Mouse (Mus musculus): ENCODE measurements at regions not wholly inside any gene's neighbourhood (a gene's known extent, or its start where the extent isn't known, plus 50 kb on each side); places are given as distances from the start of the nearest gene placed in this dataset.

GRCm38 (mm10) chr15:40354802-40355487 lies 220.8 kb downstream of the 9330182O14Rik start:
- Histone ChIP-seq H3K27me3 (ENCODE audit: control insufficient read depth, insufficient read depth, low read length) (no peaks in the 10 kb centered on the region), H3K4me2 (replicated peaks; ENCODE audit: low read depth) (peak overlapping the region; percentile 15; the same call in 1 of the 2 replicates), H3K4me1 (replicated peaks; ENCODE audit: control insufficient read depth, insufficient read depth) (no peaks in the 10 kb centered on the region), H3K27ac (replicated peaks) (no peak overlapping the region), H3K9ac (ENCODE audit: low read length) (no peak overlapping the region), H3K36me3 (ENCODE audit: control insufficient read depth, insufficient read depth, low read length) (no peaks in the 10 kb centered on the region), H3K9me3 (ENCODE audit: control insufficient read depth, low read length) (no peaks in the 10 kb centered on the region), H3K4me3 (ENCODE audit: low read depth, low read length) (no peak overlapping the region; the same call in 1 of the 2 replicates)
- TF ChIP-seq EP300 (optimal IDR thresholded peaks at IDR 0.05) (no peak), CTCF (IDR thresholded peaks at IDR 0.05; ENCODE audit: low read depth) (no peak)
- 39% methylated on average over 10 of the region's 10 CpGs for WGBS
- ATAC-seq (ENCODE audit: low FRiP score, low TSS enrichment) = no peak
- DNase-seq (ENCODE audit: low spot score) = no peak

- H3K4me2 ChIP-seq (replicated peaks; ENCODE audit: low read depth) = no peak overlapping the region
- H3K27ac ChIP-seq (replicated peaks) = no peak overlapping the region
- 82% methylated on average over 3 of the region's 3 CpGs for WGBS
- ATAC-seq (ENCODE audit: low FRiP score, low TSS enrichment) (no peak), DNase-seq (ENCODE audit: low spot score) (no peak)
- TF ChIP-seq CTCF (IDR thresholded peaks at IDR 0.05; ENCODE audit: low read depth) (no peak), EP300 (optimal IDR thresholded peaks at IDR 0.05) (no peak)
- no peaks in the 10 kb centered on the region for H3K27me3 ChIP-seq (ENCODE audit: control insufficient read depth, insufficient read depth, low read length)
- no peak overlapping the region for H3K9ac ChIP-seq (ENCODE audit: low read length)
- no peaks in the 10 kb centered on the region for H3K36me3 ChIP-seq (ENCODE audit: control insufficient read depth, insufficient read depth, low read length)
- no peaks in the 10 kb centered on the region for H3K9me3 ChIP-seq (ENCODE audit: control insufficient read depth, low read length)
- H3K4me3 ChIP-seq (ENCODE audit: low read depth, low read length) = no peak overlapping the region
- no peaks in the 10 kb centered on the region for H3K4me1 ChIP-seq (replicated peaks; ENCODE audit: control insufficient read depth, insufficient read depth)
Observed at GRCm38 (mm10) chr15:40356096-40356495, 221.9 kb downstream of the 9330182O14Rik start.

GRCm38 (mm10) chr15:40358341-40358740 lies 224.2 kb downstream of the 9330182O14Rik start:
- Histone ChIP-seq H3K9ac (ENCODE audit: low read length) (no peak overlapping the region), H3K27me3 (ENCODE audit: control insufficient read depth, insufficient read depth, low read length) (no peaks in the 10 kb centered on the region), H3K4me2 (replicated peaks; ENCODE audit: low read depth) (no peak overlapping the region), H3K36me3 (ENCODE audit: control insufficient read depth, insufficient read depth, low read length) (no peaks in the 10 kb centered on the region), H3K4me1 (replicated peaks; ENCODE audit: control insufficient read depth, insufficient read depth) (no peaks in the 10 kb centered on the region), H3K4me3 (ENCODE audit: low read depth, low read length) (no peak overlapping the region), H3K9me3 (ENCODE audit: control insufficient read depth, low read length) (no peaks in the 10 kb centered on the region), H3K27ac (replicated peaks) (no peak overlapping the region)
- WGBS = 34% methylated on average over 2 of the region's 2 CpGs
- DNase-seq (ENCODE audit: low spot score) (no peak), ATAC-seq (ENCODE audit: low FRiP score, low TSS enrichment) (no peak)
- no peak for TF ChIP-seq EP300 (optimal IDR thresholded peaks at IDR 0.05)

- Histone ChIP-seq H3K27ac (replicated peaks) (no peak overlapping the region), H3K4me3 (ENCODE audit: low read depth, low read length) (no peak overlapping the region), H3K27me3 (ENCODE audit: control insufficient read depth, insufficient read depth, low read length) (no peaks in the 10 kb centered on the region), H3K9ac (ENCODE audit: low read length) (no peak overlapping the region), H3K36me3 (ENCODE audit: control insufficient read depth, insufficient read depth, low read length) (no peaks in the 10 kb centered on the region), H3K4me1 (replicated peaks; ENCODE audit: control insufficient read depth, insufficient read depth) (no peaks in the 10 kb centered on the region), H3K4me2 (replicated peaks; ENCODE audit: low read depth) (no peak overlapping the region), H3K9me3 (ENCODE audit: control insufficient read depth, low read length) (no peaks in the 10 kb centered on the region)
- TF ChIP-seq EP300 (optimal IDR thresholded peaks at IDR 0.05) (no peak), CTCF (IDR thresholded peaks at IDR 0.05; ENCODE audit: low read depth) (no peak)
- 86% methylated on average over 11 of the region's 11 CpGs for WGBS
- ATAC-seq (ENCODE audit: low FRiP score, low TSS enrichment) (no peak), DNase-seq (ENCODE audit: low spot score) (no peak)
Observed at GRCm38 (mm10) chr15:40361849-40362533, 227.8 kb downstream of the 9330182O14Rik start.

GRCm38 (mm10) chr15:40364221-40364621 lies 230.1 kb downstream of the 9330182O14Rik start:
- peak; percentile 29; the same call in 1 of the 2 replicates for ATAC-seq (ENCODE audit: low FRiP score, low TSS enrichment)
- DNase-seq (ENCODE audit: low spot score) = no peak
- TF ChIP-seq CTCF (IDR thresholded peaks at IDR 0.05; ENCODE audit: low read depth) = no peak
- no peak for TF ChIP-seq EP300 (optimal IDR thresholded peaks at IDR 0.05)
- WGBS = 32% methylated on average over 1 of the region's 1 CpGs
- Histone ChIP-seq H3K9ac (ENCODE audit: low read length) (no peak overlapping the region), H3K36me3 (ENCODE audit: control insufficient read depth, insufficient read depth, low read length) (no peaks in the 10 kb centered on the region), H3K4me3 (ENCODE audit: low read depth, low read length) (no peak overlapping the region), H3K9me3 (ENCODE audit: control insufficient read depth, low read length) (no peaks in the 10 kb centered on the region), H3K4me1 (replicated peaks; ENCODE audit: control insufficient read depth, insufficient read depth) (no peaks in the 10 kb centered on the region), H3K27ac (replicated peaks) (no peak overlapping the region), H3K4me2 (replicated peaks; ENCODE audit: low read depth) (no peak overlapping the region), H3K27me3 (ENCODE audit: control insufficient read depth, insufficient read depth, low read length) (no peaks in the 10 kb centered on the region)

- H3K9me3 ChIP-seq (ENCODE audit: control insufficient read depth, low read length) = no peaks in the 10 kb centered on the region
- no peak for DNase-seq (ENCODE audit: low spot score)
- H3K36me3 ChIP-seq (ENCODE audit: control insufficient read depth, insufficient read depth, low read length) = no peaks in the 10 kb centered on the region
- H3K27me3 ChIP-seq (ENCODE audit: control insufficient read depth, insufficient read depth, low read length) = no peaks in the 10 kb centered on the region
- ATAC-seq (ENCODE audit: low FRiP score, low TSS enrichment) = peak; percentile 73
- H3K4me2 ChIP-seq (replicated peaks; ENCODE audit: low read depth) = no peak overlapping the region
- H3K9ac ChIP-seq (ENCODE audit: low read length) = no peak overlapping the region
- no peaks in the 10 kb centered on the region for H3K4me1 ChIP-seq (replicated peaks; ENCODE audit: control insufficient read depth, insufficient read depth)
- TF ChIP-seq EP300 (optimal IDR thresholded peaks at IDR 0.05) (no peak), CTCF (IDR thresholded peaks at IDR 0.05; ENCODE audit: low read depth) (no peak)
- no peak overlapping the region for H3K27ac ChIP-seq (replicated peaks)
- H3K4me3 ChIP-seq (ENCODE audit: low read depth, low read length) = no peak overlapping the region
Observed at GRCm38 (mm10) chr15:40365613-40366012, 231.4 kb downstream of the 9330182O14Rik start.
